Mouse (Mus musculus) stomach, embryonic 14.5 days (tissue): ENCODE data around the gene Tent4b. TPM values are rescaled to one million over a fixed set of nuclear protein-coding genes. Genes with fewer than 3 reads are reported as not detected.

Experiments used
- ATAC-seq: fragments of 200-750 bp; cut with Nextera tagmentation; 2 replicates; pipeline ENCODE4 v1.8.0; 2017; ENCODE audit warnings: low read depth, moderate TSS enrichment; ENCODE audit not compliant: insufficient number of reproducible peaks, insufficient read depth, low FRiP score
- H3K27ac ChIP-seq: fragments of 300-500 bp; sonication (generic); 2 replicates; pipeline ENCODE4 v1.5.1; 2014; ENCODE audit warnings: mild to moderate bottlenecking, low read length, moderate library complexity, mixed read lengths
- H3K27me3 ChIP-seq: fragments of 300-500 bp; sonication (generic); 2 replicates; pipeline ENCODE4 v1.6.1; 2014; ENCODE audit warnings: low read length, control low read depth, mixed read lengths; ENCODE audit not compliant: control insufficient read depth, insufficient read depth
- H3K36me3 ChIP-seq: fragments of 300-500 bp; sonication (generic); 2 replicates; pipeline ENCODE4 v1.6.1; 2014; ENCODE audit warnings: mild to moderate bottlenecking, control low read depth, low read length, moderate library complexity, mixed read lengths; ENCODE audit not compliant: control insufficient read depth, insufficient read depth
- H3K4me1 ChIP-seq: fragments of 300-500 bp; sonication (generic); 2 replicates; pipeline ENCODE4 v1.6.1; 2014; ENCODE audit warnings: low read length, control low read depth, mixed read lengths; ENCODE audit not compliant: control insufficient read depth, insufficient read depth
- H3K4me2 ChIP-seq: fragments of 300-500 bp; sonication (generic); replicated peaks from 2 replicates; pipeline ENCODE4 v1.6.1; 2014; ENCODE audit warnings: low read depth, low read length, control low read depth
- H3K4me3 ChIP-seq: fragments of 300-500 bp; sonication (generic); 2 replicates; pipeline ENCODE4 v1.5.1; 2014; ENCODE audit warnings: low read depth, low read length, control low read depth
- H3K9ac ChIP-seq: fragments of 300-500 bp; sonication (generic); replicated peaks from 2 replicates; pipeline ENCODE4 v1.6.1; 2014; ENCODE audit warnings: low read depth, mild to moderate bottlenecking, control low read depth, low read length, moderate library complexity, mixed read lengths
- H3K9me3 ChIP-seq: fragments of 300-500 bp; sonication (generic); 2 replicates; pipeline ENCODE4 v1.6.1; 2016; ENCODE audit warnings: low read depth, low read length, control low read depth; ENCODE audit not compliant: control insufficient read depth
- WGBS: fragments of 180-500 bp; shearing (Covaris S2); extraction: QIAGEN DNeasy Blood & Tissue Kit; methylation state at CpG from one replicate; pipeline ENCODE4 v1.1.7; 2014; 5-methylcytosine and 5-hydroxymethylcytosine counted together
- polyA plus RNA-seq: library from polyadenylated mRNA; unstranded; fragments of >200 nt; fragmentation: Nextera tagmentation; extraction: Ambion mirVana; gene quantifications from 2 replicates; pipeline ENCODE4 v1.2.1, GENCODE M21; 2014

Tent4b gene
- polyA plus RNA-seq, 1 experiment from 2014 or later: 12.5 TPM

DNA sequence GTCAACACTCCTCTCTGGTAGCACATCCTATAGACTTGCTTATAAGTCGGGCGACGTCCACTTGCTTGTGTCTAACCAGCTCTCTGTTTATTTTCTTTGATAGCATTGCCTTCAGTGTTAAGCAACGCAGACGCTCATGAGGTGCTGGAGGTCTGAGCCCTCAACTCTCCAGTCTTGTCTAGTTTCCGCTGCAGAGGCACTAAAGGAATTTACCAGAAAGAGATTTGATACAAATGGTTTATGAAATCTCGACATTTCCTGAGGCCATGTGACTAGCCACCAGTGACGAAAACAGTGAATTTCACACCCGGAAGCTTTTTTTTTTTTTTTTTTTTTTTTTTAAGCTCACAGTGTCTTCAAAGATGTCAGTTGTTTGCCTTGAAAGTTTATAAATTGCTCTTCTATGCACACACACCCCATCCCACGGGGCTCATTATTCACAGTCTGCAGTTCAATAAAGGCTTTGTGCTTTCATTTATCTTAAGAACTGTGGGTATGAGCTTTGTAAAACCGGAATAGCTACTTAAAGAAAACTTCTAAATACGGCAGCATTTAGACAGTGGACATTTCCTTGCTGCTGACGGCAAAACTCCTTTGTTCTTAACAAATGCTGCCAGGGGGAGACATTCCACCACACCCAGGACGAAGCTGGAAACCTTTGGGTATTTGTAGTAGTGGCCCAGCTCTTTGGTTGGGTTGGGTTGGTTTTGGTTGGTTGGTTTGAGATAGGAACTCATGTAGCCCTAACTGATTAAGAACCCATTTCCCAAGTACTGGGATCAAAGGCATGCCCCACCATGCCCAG is 64.0 kb downstream of the Tent4b start:
- ATAC-seq: 0 out of 2 replicates have a peak, but pooled peaks have one; percentile 35
- H3K4me1 ChIP-seq: peaks cover 10% of the 10 kb centered on the region; the same call in 1 of the 2 replicates
- no peak overlapping the region for H3K9ac ChIP-seq
- no peaks in the 10 kb centered on the region for H3K27me3 ChIP-seq
- no peaks in the 10 kb centered on the region for H3K9me3 ChIP-seq
- 0 out of 2 replicates have a peak overlapping the region, but pooled peaks have one; percentile 27 for H3K27ac ChIP-seq
- WGBS: 14% methylated on average over 14 of the region's 14 CpGs
- no peak overlapping the region for H3K4me3 ChIP-seq
- H3K4me2 ChIP-seq: peak overlapping the region; percentile 12; the same call in 1 of the 2 replicates
- H3K36me3 ChIP-seq: peaks cover 6% of the 10 kb centered on the region; the same call in 1 of the 2 replicates

DNA sequence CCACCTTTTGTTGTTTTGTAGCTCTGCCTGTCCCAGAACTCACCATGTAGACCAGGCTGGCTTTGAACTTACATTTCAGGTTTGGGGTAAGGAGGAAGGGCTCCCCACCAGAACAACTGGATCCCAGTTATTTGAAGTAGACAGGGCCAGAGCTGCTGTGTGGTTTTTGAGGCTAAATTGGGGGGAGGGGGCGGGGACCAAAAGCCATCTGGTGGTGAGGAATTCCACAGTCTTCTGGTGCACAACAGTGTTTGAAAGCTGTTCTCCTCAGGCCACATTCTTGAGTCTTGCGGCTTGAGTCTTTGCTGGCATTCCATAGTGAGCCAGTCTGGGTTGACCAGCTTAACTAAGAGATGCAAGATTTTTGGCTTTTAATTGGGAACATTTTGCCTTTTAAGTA is 66.5 kb downstream of the Tent4b start:
- WGBS: 11% methylated on average over 2 of the region's 2 CpGs
- Histone ChIP-seq H3K4me2 (no peak overlapping the region), H3K9ac (no peak overlapping the region), H3K4me3 (no peak overlapping the region), H3K27ac (no peak overlapping the region), H3K4me1 (peaks cover 10% of the 10 kb centered on the region; the same call in 1 of the 2 replicates), H3K9me3 (no peaks in the 10 kb centered on the region), H3K36me3 (no peaks in the 10 kb centered on the region), H3K27me3 (no peaks in the 10 kb centered on the region)
- ATAC-seq: no peak; the same call in 1 of the 2 replicates

DNA sequence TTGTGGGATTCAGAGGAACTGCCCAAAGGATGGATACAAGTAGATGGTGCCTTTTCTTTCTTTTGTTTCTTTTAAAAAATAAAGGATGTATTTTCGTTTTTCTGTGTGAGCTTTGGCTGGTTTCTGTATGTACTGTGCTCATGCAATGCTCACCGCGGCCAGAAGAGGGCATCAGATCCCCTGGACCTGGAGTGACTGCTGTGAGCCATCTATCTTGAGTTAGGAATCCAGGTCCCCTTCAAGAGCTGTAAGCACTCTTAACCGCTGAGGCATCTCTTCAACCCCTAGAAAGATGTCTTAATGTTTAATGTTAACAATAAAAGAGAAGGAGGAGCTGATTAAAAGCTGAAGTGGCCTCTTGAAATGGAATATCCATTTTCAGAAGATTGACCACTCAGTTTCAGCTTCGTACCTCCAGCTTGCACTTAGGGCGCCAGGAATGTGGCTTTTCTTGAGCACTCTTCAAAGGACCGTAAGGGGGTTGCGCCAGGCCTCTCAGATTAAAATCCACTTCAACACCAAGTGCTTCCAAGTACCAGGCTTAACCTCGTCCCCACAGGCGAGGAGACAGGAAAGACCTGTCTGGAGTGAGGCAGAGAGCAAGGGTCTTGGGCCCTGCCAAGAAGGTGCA is 67.3 kb downstream of the Tent4b start:
- no peaks in the 10 kb centered on the region for H3K9me3 ChIP-seq
- 40% methylated on average over 10 of the region's 10 CpGs for WGBS
- H3K4me1 ChIP-seq: peaks cover 10% of the 10 kb centered on the region; the same call in 1 of the 2 replicates
- ATAC-seq: no peak
- no peak overlapping the region for H3K27ac ChIP-seq
- H3K27me3 ChIP-seq: no peaks in the 10 kb centered on the region
- no peak overlapping the region for H3K4me2 ChIP-seq
- H3K36me3 ChIP-seq: no peaks in the 10 kb centered on the region
- H3K9ac ChIP-seq: no peak overlapping the region
- no peak overlapping the region for H3K4me3 ChIP-seq

DNA sequence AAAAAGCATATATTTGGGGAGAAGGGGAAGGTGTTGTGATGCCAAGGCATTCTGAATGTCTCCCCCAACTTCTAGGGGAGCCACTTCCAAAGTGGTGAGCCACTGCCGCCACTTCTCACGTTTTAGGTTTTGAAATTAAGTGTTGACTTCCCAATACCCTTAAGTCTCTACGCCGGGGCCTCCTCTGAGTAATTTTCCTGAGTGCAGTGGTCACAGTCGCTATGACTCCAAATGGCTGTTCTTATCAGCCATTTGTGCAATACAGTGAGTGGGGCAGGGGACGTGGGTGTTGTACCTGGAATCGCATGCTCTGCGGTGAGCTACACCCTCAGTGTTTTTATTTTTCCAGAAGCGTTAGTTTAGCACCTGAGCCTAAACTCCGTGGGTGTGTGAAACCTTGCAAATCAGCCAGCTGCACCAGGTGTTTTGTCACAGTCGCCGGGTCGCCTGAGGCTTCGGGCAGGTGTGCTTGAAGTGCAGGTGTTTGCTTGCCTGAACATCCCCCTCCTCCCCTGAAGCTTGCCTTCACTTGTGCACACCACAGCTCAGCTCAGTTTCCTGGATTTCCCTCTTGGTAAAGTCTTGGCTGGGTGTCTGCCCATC is 67.9 kb downstream of the Tent4b start:
- no peak for ATAC-seq
- Histone ChIP-seq H3K4me3 (no peak overlapping the region), H3K27me3 (no peaks in the 10 kb centered on the region), H3K36me3 (no peaks in the 10 kb centered on the region), H3K9ac (no peak overlapping the region), H3K4me2 (no peak overlapping the region), H3K27ac (no peak overlapping the region), H3K4me1 (peaks cover 11% of the 10 kb centered on the region; the same call in 1 of the 2 replicates), H3K9me3 (no peaks in the 10 kb centered on the region)
- 82% methylated on average over 14 of the region's 14 CpGs for WGBS

DNA sequence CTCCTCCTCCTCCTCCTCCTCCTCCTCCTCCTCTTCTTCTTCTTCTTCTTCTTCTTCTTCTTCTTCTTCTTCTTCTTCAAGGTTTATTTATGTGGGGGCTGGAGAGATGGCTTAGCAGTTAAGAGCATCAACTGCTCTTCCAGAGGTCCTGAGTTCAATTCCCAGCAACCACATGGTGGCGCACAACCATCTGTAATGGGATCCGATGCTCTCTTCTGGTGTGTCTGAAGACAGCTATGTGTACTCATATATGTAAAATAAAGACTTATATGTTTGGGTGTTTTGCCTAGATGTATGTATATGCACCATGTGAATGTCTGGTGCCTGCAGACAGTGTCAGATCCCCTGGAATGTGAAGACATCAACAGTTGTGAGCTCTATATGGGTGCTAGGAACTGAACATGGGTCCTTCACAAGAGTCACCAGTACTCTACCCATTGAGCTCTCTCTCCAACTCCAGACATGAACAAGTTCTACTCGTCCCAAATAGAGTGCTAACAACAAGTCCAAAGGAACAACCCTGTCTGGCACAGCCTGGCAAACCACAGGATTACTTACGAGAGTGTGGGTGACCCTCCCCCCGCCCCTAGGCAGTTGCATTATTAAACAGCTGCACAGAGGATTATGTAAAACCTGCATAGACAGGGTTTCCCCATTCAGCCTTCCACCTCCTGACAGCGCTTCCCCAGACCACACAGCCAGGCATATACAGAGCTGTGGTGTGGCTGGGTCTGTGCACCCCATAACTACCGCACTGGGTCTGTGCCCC is 70.3 kb downstream of the Tent4b start:
- H3K4me3 ChIP-seq: no peak overlapping the region
- ATAC-seq: no peak
- peaks cover 15% of the 10 kb centered on the region; the same call in 1 of the 2 replicates for H3K4me1 ChIP-seq
- no peaks in the 10 kb centered on the region for H3K36me3 ChIP-seq
- no peak overlapping the region for H3K27ac ChIP-seq
- H3K27me3 ChIP-seq: peaks cover 11% of the 10 kb centered on the region; the same call in 1 of the 2 replicates
- H3K9ac ChIP-seq: no peak overlapping the region
- no peak overlapping the region for H3K4me2 ChIP-seq
- H3K9me3 ChIP-seq: no peaks in the 10 kb centered on the region
- WGBS: 59% methylated on average over 7 of the region's 7 CpGs

DNA sequence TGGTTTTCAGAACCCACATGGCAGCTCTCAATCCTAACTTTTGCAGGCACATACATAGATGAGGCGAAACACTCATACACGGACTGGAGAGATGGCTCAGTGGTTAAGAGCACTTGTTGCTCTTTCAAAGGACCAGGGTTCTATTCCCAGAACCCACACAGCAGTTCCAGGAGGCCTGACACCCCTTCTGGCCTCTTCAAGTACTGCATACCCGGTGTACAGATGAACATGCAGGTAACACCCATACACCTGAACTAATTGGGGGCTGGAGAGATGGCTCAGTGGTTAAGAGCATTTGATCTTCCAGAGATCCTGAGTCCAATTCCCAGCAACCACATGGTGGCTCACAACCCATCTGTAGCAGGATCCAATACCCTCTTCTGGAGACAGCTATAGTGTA is 71.1 kb downstream of the Tent4b start:
- WGBS: 72% methylated on average over 3 of the region's 3 CpGs
- Histone ChIP-seq H3K4me3 (no peak overlapping the region), H3K9me3 (no peaks in the 10 kb centered on the region), H3K27ac (no peak overlapping the region), H3K9ac (no peak overlapping the region), H3K27me3 (peaks cover 11% of the 10 kb centered on the region; the same call in 1 of the 2 replicates), H3K4me1 (peaks cover 15% of the 10 kb centered on the region; the same call in 1 of the 2 replicates), H3K4me2 (no peak overlapping the region), H3K36me3 (no peaks in the 10 kb centered on the region)
- ATAC-seq: no peak

DNA sequence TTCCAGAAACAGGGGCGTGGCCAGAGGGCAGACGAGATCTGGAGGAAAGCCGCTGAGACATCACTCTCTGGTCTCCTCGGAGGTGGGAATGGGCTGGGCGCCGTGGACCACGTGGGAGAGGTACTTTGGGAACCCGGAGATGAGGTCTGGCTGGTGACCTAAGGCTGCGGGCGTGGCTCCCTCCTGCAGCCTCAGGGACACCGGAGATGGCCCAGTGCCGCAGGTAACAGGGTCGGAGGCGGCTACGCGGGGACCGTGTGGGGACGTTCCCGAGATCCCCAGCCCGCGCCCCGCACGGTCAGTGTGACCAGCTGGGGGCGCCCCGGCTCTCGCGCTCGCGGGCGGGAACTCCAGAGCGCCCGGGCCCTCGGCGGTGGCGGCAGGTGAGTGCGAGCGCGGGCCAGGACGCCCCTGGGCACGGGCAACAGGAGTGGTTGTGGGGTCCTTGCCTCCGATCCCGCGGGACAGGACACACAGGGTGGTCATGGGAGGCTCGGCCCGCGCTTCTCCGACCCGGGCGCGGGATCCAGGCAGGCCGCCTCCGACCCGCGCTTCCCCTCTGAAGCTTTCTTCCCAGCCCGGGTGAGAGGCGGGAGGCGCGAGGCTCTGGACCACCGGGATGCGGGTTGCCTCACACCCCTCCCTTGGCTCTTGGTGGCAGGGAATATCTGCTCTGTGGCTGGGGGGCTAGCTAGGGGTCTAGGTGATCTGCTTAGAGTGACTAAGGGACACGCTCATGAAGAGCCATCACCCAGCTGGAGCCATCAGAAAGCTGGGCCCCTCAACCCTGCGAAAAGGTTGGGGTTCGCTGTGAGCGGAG is 73.4 kb downstream of the Tent4b start, which contains the start of gene Adcy7:
Gene Adcy7 (plus strand): TSS at position 173 of the 820 bp plus-strand sequence.
- Histone ChIP-seq H3K9ac (peak within 1 kb of the TSS; percentile 40), H3K4me2 (peak within 1 kb of the TSS; percentile 95), H3K4me1 (peaks cover 9% of the 10 kb centered on the region; the same call in 1 of the 2 replicates), H3K27me3 (peaks cover 11% of the 10 kb centered on the region; the same call in 1 of the 2 replicates), H3K36me3 (no peaks in the 10 kb centered on the region), H3K4me3 (peak within 1 kb of the TSS; percentile 38), H3K27ac (no peak within 1 kb of the TSS), H3K9me3 (no peaks in the 10 kb centered on the region)
- ATAC-seq: 0 out of 2 replicates have a peak, but pooled peaks have one; percentile 15
- 3% methylated on average over 63 of the region's 64 CpGs for WGBS
